ENCODE assay signal across 15 mouse cellular contexts in the genomic region with DNA sequence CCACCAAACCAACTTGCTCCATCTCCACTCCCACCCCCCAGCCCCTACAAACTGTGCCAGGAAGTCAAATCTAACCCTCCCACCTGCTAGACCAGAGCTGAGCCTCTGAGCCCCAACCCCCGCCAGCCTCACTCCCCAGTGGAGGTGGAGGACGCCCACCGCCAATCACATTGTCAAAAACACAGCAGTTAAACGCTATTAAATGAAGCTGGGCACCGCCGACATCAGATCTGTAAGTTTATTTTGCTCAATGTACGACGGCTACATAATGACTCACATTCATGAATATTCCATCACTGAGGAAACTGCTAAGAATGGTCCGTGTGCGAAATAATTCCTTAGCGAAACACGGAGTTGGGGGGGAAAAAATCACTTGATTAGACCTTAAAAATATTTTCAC. TPM values are rescaled to one million over a fixed set of nuclear protein-coding genes. Genes with fewer than 3 reads are reported as not detected.
A peak's percentile ranks its signal among the peaks of the same experiment; 100 is the strongest.
DNase-seq lines count a peak whose midpoint lies in the region; ATAC-seq lines count a peak whose summit lies in the region.
"Had no signal": no experiment of that assay in that cellular context is flagged by ENCODE, and none has a peak within 500 bp of the region (broad histone marks: within the 10 kb centered on the region; RNA-seq: fewer than 3 reads in every experiment).

No protein-coding gene starts in this region.

- H3K9me3 ChIP-seq in hindbrain, embryonic 14.5 days (ENCODE audit: control insufficient read depth, low read length) = no peaks in the 10 kb centered on the region
- H3K9me3 ChIP-seq: embryonic facial prominence, embryonic 15.5 days; forebrain, embryonic 13.5 days; kidney, embryonic 15.5 days had no signal

- peak; percentile 11; the same call in 1 of the 2 replicates for ATAC-seq in frontal cortex, adult (ENCODE audit: low TSS enrichment)
- ATAC-seq in hindbrain, embryonic 14.5 days (ENCODE audit: low FRiP score) = no peak
- ATAC-seq: forebrain, embryonic 13.5 days; Patski had no signal

- intact Hi-C loops in left cerebral cortex, postnatal 36 days (cut with DNase I) = no loop called here
- intact Hi-C loops in left cerebral cortex, postnatal 10 days (cut with DNase I) = no loop called here

- DNase-seq in frontal cortex, postnatal 10 days (ENCODE audit: low spot score in 2 of 2) = no peak
- peak; percentile 42 to 59 for DNase-seq in left cerebral cortex, postnatal 36 days (ENCODE audit: low spot score in 2 of 2)
- no peak for DNase-seq in left cerebral cortex, postnatal 10 days (ENCODE audit: extremely low spot score in 1 of 2, low spot score in 2 of 2)
- DNase-seq in right cerebral cortex, postnatal 25 days = peak; percentile 32
- DNase-seq in right cerebral cortex, postnatal 10 days (ENCODE audit: low spot score in 2 of 2) = no peak
- peak; percentile 36 to 66 for DNase-seq in right cerebral cortex, postnatal 36 days (ENCODE audit: low spot score in 2 of 2)
- DNase-seq in hindbrain, embryonic 14.5 days (ENCODE audit: low spot score) = no peak
- DNase-seq: heart, postnatal 4 days had no signal

- no peak overlapping the region for H3K9ac ChIP-seq in hindbrain, embryonic 14.5 days
- H3K9ac ChIP-seq: embryonic facial prominence, embryonic 15.5 days; forebrain, embryonic 13.5 days; kidney, embryonic 15.5 days; liver, embryonic 14.5 days had no signal

- no peak overlapping the region for H3K4me3 ChIP-seq in hindbrain, embryonic 14.5 days (replicated peaks; ENCODE audit: low read length)
- H3K4me3 ChIP-seq: embryonic facial prominence, embryonic 15.5 days; forebrain, embryonic 13.5 days; kidney, embryonic 15.5 days had no signal

- H3K4me1 ChIP-seq in hindbrain, embryonic 14.5 days (replicated peaks; ENCODE audit: control insufficient read depth, insufficient read depth, low read length) = peaks cover 3% of the 10 kb centered on the region; the same call in 1 of the 2 replicates

- H3K36me3 ChIP-seq in hindbrain, embryonic 14.5 days (replicated peaks; ENCODE audit: control insufficient read depth, insufficient read depth) = peaks cover 75% of the 10 kb centered on the region

- no peak overlapping the region for H3K27ac ChIP-seq in hindbrain, embryonic 14.5 days
- H3K27ac ChIP-seq: embryonic facial prominence, embryonic 15.5 days; forebrain, embryonic 13.5 days; kidney, embryonic 15.5 days; liver, embryonic 14.5 days had no signal

- 66% methylated on average over 12 of the region's 12 CpGs for WGBS in hindbrain, embryonic 14.5 days

- H3K4me2 ChIP-seq in hindbrain, embryonic 14.5 days (replicated peaks) = no peak overlapping the region
- H3K4me2 ChIP-seq: embryonic facial prominence, embryonic 15.5 days; forebrain, embryonic 13.5 days; kidney, embryonic 15.5 days had no signal

- H3K27me3 ChIP-seq in hindbrain, embryonic 14.5 days (ENCODE audit: control insufficient read depth, insufficient read depth, low read length) = no peaks in the 10 kb centered on the region
- H3K27me3 ChIP-seq: embryonic facial prominence, embryonic 15.5 days; forebrain, embryonic 13.5 days; kidney, embryonic 15.5 days; Patski had no signal

RNA-seq across cellular contexts. Expression of gene Hspb1, which starts 20.5 kb away (rescaled TPM):
- 10 to 100 TPM; 11.6 to 24.2 TPM for total RNA-seq in left cerebral cortex, postnatal 36 days (2021)
- total RNA-seq in left cerebral cortex, postnatal 10 days (2021) = 1 to 10 TPM; 4.3 to 4.6 TPM
- 10.3 and 10.6 TPM in 2 replicates for polyA plus RNA-seq in hindbrain, embryonic 14.5 days (2014; fragmentation: Nextera tagmentation; extraction: Ambion mirVana)
- total RNA-seq: megakaryocyte, adult 5-6 weeks had no signal

RNA-seq across cellular contexts. Expression of gene Ywhag, which starts 26.2 kb away (rescaled TPM):
- 1,000 to 10,000 TPM; 1,175 to 1,315 TPM for total RNA-seq in left cerebral cortex, postnatal 36 days (2021)
- total RNA-seq in left cerebral cortex, postnatal 10 days (2021) = 1,000 to 10,000 TPM; 1,621 to 1,667 TPM
- polyA plus RNA-seq in hindbrain, embryonic 14.5 days (2014; fragmentation: Nextera tagmentation; extraction: Ambion mirVana) = 429 and 481 TPM in 2 replicates

Comparison
In these comparisons a context has a peak if more than half of its experiments do, and no peak if none do; other contexts are left out.
1. DNase-seq: peak in left cerebral cortex, postnatal 36 days (2 of 2), right cerebral cortex, postnatal 25 days (single experiment) and right cerebral cortex, postnatal 36 days (2 of 2); none in frontal cortex, postnatal 10 days (0 of 2), left cerebral cortex, postnatal 10 days (0 of 2), right cerebral cortex, postnatal 10 days (0 of 2) and hindbrain, embryonic 14.5 days (single experiment).